Mouse (Mus musculus) midbrain, embryonic 12.5 days (tissue): ENCODE results near the gene Dppa3. TPM values are rescaled to one million over a fixed set of nuclear protein-coding genes. Genes with fewer than 3 reads are reported as not detected.
A peak's percentile ranks its signal among the peaks of the same experiment; 100 is the strongest.

Source experiments
- ATAC-seq: fragments of 200-750 bp; cut with Nextera tagmentation; 2 replicates; pipeline ENCODE4 v1.8.0; 2017; ENCODE audit warnings: low read depth, moderate TSS enrichment, moderate library complexity; ENCODE audit not compliant: low FRiP score
- H3K27ac ChIP-seq: fragments of 300-500 bp; sonication (generic); replicated peaks from 2 replicates; pipeline ENCODE4 v1.5.1; 2016; ENCODE audit warnings: mild to moderate bottlenecking
- H3K27me3 ChIP-seq: fragments of 300-500 bp; sonication (generic); 2 replicates; pipeline ENCODE4 v1.6.1; 2016; ENCODE audit warnings: mild to moderate bottlenecking
- H3K36me3 ChIP-seq: fragments of 300-500 bp; sonication (generic); 2 replicates; pipeline ENCODE4 v1.6.1; 2016
- H3K4me1 ChIP-seq: fragments of 300-500 bp; sonication (generic); 2 replicates; pipeline ENCODE4 v1.6.1; 2016
- H3K4me2 ChIP-seq: fragments of 300-500 bp; sonication (generic); replicated peaks from 2 replicates; pipeline ENCODE4 v1.6.1; 2016; ENCODE audit warnings: mild to moderate bottlenecking, moderate library complexity
- H3K4me3 ChIP-seq: fragments of 300-500 bp; sonication (generic); 2 replicates; pipeline ENCODE4 v1.5.1; 2016; ENCODE audit warnings: mild to moderate bottlenecking
- H3K9ac ChIP-seq: fragments of 300-500 bp; sonication (generic); replicated peaks from 2 replicates; pipeline ENCODE4 v1.6.1; 2016; ENCODE audit warnings: mild to moderate bottlenecking, moderate library complexity
- H3K9me3 ChIP-seq: fragments of 300-500 bp; sonication (generic); 2 replicates; pipeline ENCODE4 v1.6.1; 2016; ENCODE audit warnings: mild to moderate bottlenecking
- WGBS: fragments of 180-500 bp; shearing (Covaris S2); methylation state at CpG from one replicate; pipeline ENCODE4 v1.1.7; 2016; 5-methylcytosine and 5-hydroxymethylcytosine counted together
- polyA plus RNA-seq: library from polyadenylated mRNA; unstranded; fragments of >200 nt; fragmentation: Nextera tagmentation; extraction: Ambion mirVana; gene quantifications from 2 replicates; pipeline ENCODE4 v1.2.1, GENCODE M21; 2016

Dppa3 gene
- not detected in 2 replicates for polyA plus RNA-seq

GRCm38 (mm10) chr6:122626110-122626509 is at the start of gene Dppa3:
Gene Dppa3, plus strand, starts transcription at chr6:122626410.
- H3K27ac ChIP-seq = no peak within 1 kb of the TSS
- ATAC-seq = no peak
- H3K9ac ChIP-seq = no peak within 1 kb of the TSS
- H3K4me3 ChIP-seq = no peak within 1 kb of the TSS
- H3K36me3 ChIP-seq = no peaks in the 10 kb centered on the region
- 85% methylated on average over 8 of the region's 8 CpGs for WGBS
- H3K27me3 ChIP-seq = peaks cover 6% of the 10 kb centered on the region; the same call in 1 of the 2 replicates
- no peaks in the 10 kb centered on the region for H3K9me3 ChIP-seq
- no peak within 1 kb of the TSS for H3K4me2 ChIP-seq
- no peaks in the 10 kb centered on the region for H3K4me1 ChIP-seq

GRCm38 (mm10) chr6:122577030-122577429 is 49.2 kb upstream of the Dppa3 start:
- H3K9ac ChIP-seq = no peak overlapping the region
- H3K27me3 ChIP-seq = no peaks in the 10 kb centered on the region
- H3K27ac ChIP-seq = no peak overlapping the region
- H3K4me2 ChIP-seq = no peak overlapping the region
- H3K9me3 ChIP-seq = no peaks in the 10 kb centered on the region
- no peak overlapping the region for H3K4me3 ChIP-seq
- no peaks in the 10 kb centered on the region for H3K4me1 ChIP-seq
- WGBS = 93% methylated on average over 3 of the region's 3 CpGs
- H3K36me3 ChIP-seq = no peaks in the 10 kb centered on the region
- ATAC-seq = no peak

- no peaks in the 10 kb centered on the region for H3K9me3 ChIP-seq
- H3K4me3 ChIP-seq = no peak overlapping the region
- H3K9ac ChIP-seq = no peak overlapping the region
- H3K36me3 ChIP-seq = no peaks in the 10 kb centered on the region
- no peaks in the 10 kb centered on the region for H3K27me3 ChIP-seq
- WGBS = 67% methylated on average over 1 of the region's 1 CpGs
- ATAC-seq = no peak
- no peak overlapping the region for H3K4me2 ChIP-seq
- no peak overlapping the region for H3K27ac ChIP-seq
- no peaks in the 10 kb centered on the region for H3K4me1 ChIP-seq
Observed at GRCm38 (mm10) chr6:122579086-122579485, 47.1 kb upstream of the Dppa3 start.

GRCm38 (mm10) chr6:122591027-122591758 is 35.0 kb upstream of the Dppa3 start:
- Histone ChIP-seq H3K4me3 (no peak overlapping the region), H3K36me3 (no peaks in the 10 kb centered on the region), H3K27ac (no peak overlapping the region), H3K9me3 (no peaks in the 10 kb centered on the region), H3K27me3 (no peaks in the 10 kb centered on the region), H3K4me2 (no peak overlapping the region), H3K9ac (no peak overlapping the region), H3K4me1 (no peaks in the 10 kb centered on the region)
- WGBS = 85% methylated on average over 13 of the region's 13 CpGs
- no peak for ATAC-seq

GRCm38 (mm10) chr6:122592905-122593304 is 33.3 kb upstream of the Dppa3 start:
- WGBS = 96% methylated on average over 2 of the region's 2 CpGs
- Histone ChIP-seq H3K4me3 (no peak overlapping the region), H3K9ac (no peak overlapping the region), H3K27me3 (no peaks in the 10 kb centered on the region), H3K9me3 (no peaks in the 10 kb centered on the region), H3K27ac (no peak overlapping the region), H3K36me3 (no peaks in the 10 kb centered on the region), H3K4me1 (no peaks in the 10 kb centered on the region), H3K4me2 (no peak overlapping the region)
- ATAC-seq = no peak

GRCm38 (mm10) chr6:122595637-122596036 is 30.6 kb upstream of the Dppa3 start:
- Histone ChIP-seq H3K27me3 (no peaks in the 10 kb centered on the region), H3K4me1 (no peaks in the 10 kb centered on the region), H3K9me3 (no peaks in the 10 kb centered on the region), H3K4me3 (no peak overlapping the region), H3K9ac (no peak overlapping the region), H3K4me2 (no peak overlapping the region), H3K27ac (no peak overlapping the region), H3K36me3 (no peaks in the 10 kb centered on the region)
- WGBS = 40% methylated on average over 7 of the region's 7 CpGs
- peak; percentile 49; the same call in 1 of the 2 replicates for ATAC-seq

- WGBS = 89% methylated on average over 7 of the region's 7 CpGs
- no peak overlapping the region for H3K4me3 ChIP-seq
Observed at GRCm38 (mm10) chr6:122596608-122597007, 29.6 kb upstream of the Dppa3 start.

GRCm38 (mm10) chr6:122598014-122598413 is 28.2 kb upstream of the Dppa3 start:
- Histone ChIP-seq H3K4me2 (no peak overlapping the region), H3K36me3 (no peaks in the 10 kb centered on the region), H3K9me3 (no peaks in the 10 kb centered on the region), H3K27me3 (no peaks in the 10 kb centered on the region), H3K4me1 (0 out of 2 replicates have a peak, but pooled peaks cover 2% of the 10 kb centered on the region), H3K9ac (no peak overlapping the region), H3K4me3 (no peak overlapping the region), H3K27ac (no peak overlapping the region)
- 96% methylated on average over 4 of the region's 4 CpGs for WGBS
- no peak for ATAC-seq

More at GRCm38 (mm10) chr6:122596608-122597007, 29.6 kb upstream of the Dppa3 start:
- H3K27me3 ChIP-seq = no peaks in the 10 kb centered on the region
- H3K4me1 ChIP-seq = no peaks in the 10 kb centered on the region
- H3K9me3 ChIP-seq = no peaks in the 10 kb centered on the region
- no peak overlapping the region for H3K27ac ChIP-seq
- ATAC-seq = no peak
- H3K4me2 ChIP-seq = no peak overlapping the region
- H3K36me3 ChIP-seq = no peaks in the 10 kb centered on the region
- H3K9ac ChIP-seq = no peak overlapping the region

- Histone ChIP-seq H3K9me3 (no peaks in the 10 kb centered on the region), H3K4me3 (no peak overlapping the region), H3K27ac (no peak overlapping the region), H3K27me3 (no peaks in the 10 kb centered on the region), H3K4me2 (no peak overlapping the region), H3K36me3 (no peaks in the 10 kb centered on the region), H3K4me1 (0 out of 2 replicates have a peak, but pooled peaks cover 2% of the 10 kb centered on the region), H3K9ac (no peak overlapping the region)
- WGBS = 91% methylated on average over 6 of the region's 6 CpGs
- ATAC-seq = no peak
Observed at GRCm38 (mm10) chr6:122598436-122598835, 27.8 kb upstream of the Dppa3 start.

- H3K4me1 ChIP-seq = 0 out of 2 replicates have a peak, but pooled peaks cover 2% of the 10 kb centered on the region
- no peak for ATAC-seq
- H3K27ac ChIP-seq = no peak overlapping the region
- no peak overlapping the region for H3K4me2 ChIP-seq
- no peak overlapping the region for H3K4me3 ChIP-seq
- no peak overlapping the region for H3K9ac ChIP-seq
- H3K36me3 ChIP-seq = no peaks in the 10 kb centered on the region
- no peaks in the 10 kb centered on the region for H3K27me3 ChIP-seq
- H3K9me3 ChIP-seq = no peaks in the 10 kb centered on the region
- WGBS = 91% methylated on average over 9 of the region's 9 CpGs
Observed at GRCm38 (mm10) chr6:122599054-122599737, 27.0 kb upstream of the Dppa3 start.

GRCm38 (mm10) chr6:122600066-122600646 is 26.1 kb upstream of the Dppa3 start:
- Histone ChIP-seq H3K27ac (no peak overlapping the region), H3K4me1 (0 out of 2 replicates have a peak, but pooled peaks cover 2% of the 10 kb centered on the region), H3K4me2 (no peak overlapping the region), H3K27me3 (no peaks in the 10 kb centered on the region), H3K36me3 (no peaks in the 10 kb centered on the region), H3K9ac (no peak overlapping the region), H3K9me3 (no peaks in the 10 kb centered on the region), H3K4me3 (no peak overlapping the region)
- 82% methylated on average over 7 of the region's 7 CpGs for WGBS
- ATAC-seq = no peak

GRCm38 (mm10) chr6:122601031-122601430 is 25.2 kb upstream of the Dppa3 start:
- no peak overlapping the region for H3K27ac ChIP-seq
- no peaks in the 10 kb centered on the region for H3K9me3 ChIP-seq
- no peaks in the 10 kb centered on the region for H3K36me3 ChIP-seq
- H3K4me2 ChIP-seq = no peak overlapping the region
- WGBS = 93% methylated on average over 4 of the region's 4 CpGs
- no peak overlapping the region for H3K4me3 ChIP-seq
- no peak overlapping the region for H3K9ac ChIP-seq
- 0 out of 2 replicates have a peak, but pooled peaks cover 2% of the 10 kb centered on the region for H3K4me1 ChIP-seq
- H3K27me3 ChIP-seq = no peaks in the 10 kb centered on the region
- ATAC-seq = no peak
